Mouse (Mus musculus): Measurements from ENCODE around the gene Uvssa. TPM values are rescaled to one million over a fixed set of nuclear protein-coding genes. Genes with fewer than 3 reads are reported as not detected.

Uvssa gene
- polyA plus RNA-seq, 1 experiment from 2014 or later, result 8.5 TPM

- Histone ChIP-seq H3K27me3 (peaks cover 97% of the 10 kb centered on the region), H3K9ac (no peak overlapping the region), H3K9me3 (no peaks in the 10 kb centered on the region), H3K36me3 (no peaks in the 10 kb centered on the region), H3K4me2 (no peak overlapping the region), H3K27ac (no peak overlapping the region), H3K4me3 (no peak overlapping the region), H3K4me1 (peaks cover 25% of the 10 kb centered on the region; the same call in 1 of the 2 replicates)
- under 1% methylated on average over 39 of the region's 39 CpGs for WGBS
- ATAC-seq (ENCODE audit: borderline replicate concordance, extremely low read depth, low FRiP score, low TSS enrichment), result no peak
These were observed 53.9 kb downstream of the Uvssa start for GRCm38 (mm10) chr5:33432057-33432935.

GRCm38 (mm10) chr5:33433201-33434138, 55.1 kb downstream of the Uvssa start, which contains the start of gene Nkx1-1:
Gene Nkx1-1 (minus strand): TSS chr5:33433976.
- ATAC-seq (ENCODE audit: borderline replicate concordance, extremely low read depth, low FRiP score, low TSS enrichment), result no peak
- H3K9me3 ChIP-seq, result no peaks in the 10 kb centered on the region
- no peak within 1 kb of the TSS for H3K9ac ChIP-seq
- peaks cover 97% of the 10 kb centered on the region for H3K27me3 ChIP-seq
- peak within 1 kb of the TSS; percentile 9 for H3K4me3 ChIP-seq
- H3K27ac ChIP-seq, result no peak within 1 kb of the TSS
- H3K4me2 ChIP-seq, result peak within 1 kb of the TSS; percentile 36
- H3K4me1 ChIP-seq, result peaks cover 27% of the 10 kb centered on the region
- WGBS, result under 1% methylated on average over 83 of the region's 90 CpGs
- H3K36me3 ChIP-seq, result no peaks in the 10 kb centered on the region

- Histone ChIP-seq H3K4me1 (peaks cover 29% of the 10 kb centered on the region), H3K4me3 (peak overlapping the region; percentile 9)
- no peak for ATAC-seq (ENCODE audit: borderline replicate concordance, extremely low read depth, low FRiP score, low TSS enrichment)
These were observed 55.9 kb downstream of the Uvssa start for GRCm38 (mm10) chr5:33434141-33434780.

GRCm38 (mm10) chr5:33435151-33435550, 56.8 kb downstream of the Uvssa start:
- no peak for ATAC-seq (ENCODE audit: borderline replicate concordance, extremely low read depth, low FRiP score, low TSS enrichment)
- H3K27me3 ChIP-seq, result peaks cover 83% of the 10 kb centered on the region
- H3K9me3 ChIP-seq, result no peaks in the 10 kb centered on the region
- no peaks in the 10 kb centered on the region for H3K36me3 ChIP-seq
- H3K4me3 ChIP-seq, result no peak overlapping the region
- H3K27ac ChIP-seq, result no peak overlapping the region
- WGBS, result 4% methylated on average over 26 of the region's 26 CpGs
- no peak overlapping the region for H3K9ac ChIP-seq
- no peak overlapping the region for H3K4me2 ChIP-seq
- peaks cover 29% of the 10 kb centered on the region for H3K4me1 ChIP-seq

More at GRCm38 (mm10) chr5:33434141-33434780, 55.9 kb downstream of the Uvssa start:
- under 1% methylated on average over 58 of the region's 60 CpGs for WGBS
- Histone ChIP-seq H3K9ac (no peak overlapping the region), H3K36me3 (no peaks in the 10 kb centered on the region), H3K4me2 (peak overlapping the region; percentile 36), H3K9me3 (no peaks in the 10 kb centered on the region), H3K27ac (no peak overlapping the region), H3K27me3 (peaks cover 92% of the 10 kb centered on the region)

- no peaks in the 10 kb centered on the region for H3K9me3 ChIP-seq
- WGBS, result 7% methylated on average over 4 of the region's 4 CpGs
- H3K27me3 ChIP-seq, result peaks cover 76% of the 10 kb centered on the region
- H3K4me3 ChIP-seq, result no peak overlapping the region
- no peak overlapping the region for H3K4me2 ChIP-seq
- peaks cover 22% of the 10 kb centered on the region for H3K4me1 ChIP-seq
- H3K27ac ChIP-seq, result no peak overlapping the region
- no peaks in the 10 kb centered on the region for H3K36me3 ChIP-seq
- ATAC-seq (ENCODE audit: borderline replicate concordance, extremely low read depth, low FRiP score, low TSS enrichment), result no peak
- H3K9ac ChIP-seq, result no peak overlapping the region
These were observed 57.6 kb downstream of the Uvssa start for GRCm38 (mm10) chr5:33435941-33436340.

- Histone ChIP-seq H3K36me3 (no peaks in the 10 kb centered on the region), H3K9me3 (no peaks in the 10 kb centered on the region), H3K27me3 (peaks cover 69% of the 10 kb centered on the region), H3K4me3 (no peak overlapping the region), H3K9ac (no peak overlapping the region), H3K27ac (no peak overlapping the region), H3K4me1 (peaks cover 22% of the 10 kb centered on the region), H3K4me2 (no peak overlapping the region)
- WGBS, result 2% methylated on average over 23 of the region's 23 CpGs
- ATAC-seq (ENCODE audit: borderline replicate concordance, extremely low read depth, low FRiP score, low TSS enrichment), result peak; percentile 73
These were observed 59.9 kb downstream of the Uvssa start for GRCm38 (mm10) chr5:33438214-33438613.

- Histone ChIP-seq H3K4me1 (peaks cover 11% of the 10 kb centered on the region), H3K4me3 (peak overlapping the region; percentile 15; the same call in 1 of the 2 replicates), H3K27ac (no peak overlapping the region), H3K9ac (no peak overlapping the region), H3K9me3 (no peaks in the 10 kb centered on the region), H3K27me3 (peaks cover 34% of the 10 kb centered on the region), H3K36me3 (no peaks in the 10 kb centered on the region), H3K4me2 (peak overlapping the region; percentile 53)
- ATAC-seq (ENCODE audit: borderline replicate concordance, extremely low read depth, low FRiP score, low TSS enrichment), result no peak; the same call in 1 of the 2 replicates
- WGBS, result 5% methylated on average over 55 of the region's 56 CpGs
These were observed 64.8 kb downstream of the Uvssa start for GRCm38 (mm10) chr5:33442927-33443710.

- 49% methylated on average over 9 of the region's 9 CpGs for WGBS
- H3K27me3 ChIP-seq, result peaks cover 31% of the 10 kb centered on the region
- ATAC-seq (ENCODE audit: borderline replicate concordance, extremely low read depth, low FRiP score, low TSS enrichment), result no peak
- peaks cover 7% of the 10 kb centered on the region for H3K4me1 ChIP-seq
- no peak overlapping the region for H3K9ac ChIP-seq
- H3K27ac ChIP-seq, result no peak overlapping the region
- no peak overlapping the region for H3K4me2 ChIP-seq
- H3K36me3 ChIP-seq, result no peaks in the 10 kb centered on the region
- no peaks in the 10 kb centered on the region for H3K9me3 ChIP-seq
- no peak overlapping the region for H3K4me3 ChIP-seq
These were observed 65.4 kb downstream of the Uvssa start for GRCm38 (mm10) chr5:33443794-33444193.

- no peaks in the 10 kb centered on the region for H3K9me3 ChIP-seq
- H3K27me3 ChIP-seq, result no peaks in the 10 kb centered on the region
- no peak overlapping the region for H3K27ac ChIP-seq
- H3K9ac ChIP-seq, result no peak overlapping the region
- 46% methylated on average over 8 of the region's 8 CpGs for WGBS
- no peaks in the 10 kb centered on the region for H3K36me3 ChIP-seq
- no peak overlapping the region for H3K4me2 ChIP-seq
- no peaks in the 10 kb centered on the region for H3K4me1 ChIP-seq
- no peak for ATAC-seq (ENCODE audit: borderline replicate concordance, extremely low read depth, low FRiP score, low TSS enrichment)
- no peak overlapping the region for H3K4me3 ChIP-seq
These were observed 77.4 kb downstream of the Uvssa start for GRCm38 (mm10) chr5:33455737-33456136.

GRCm38 (mm10) chr5:33458132-33458622, 79.8 kb downstream of the Uvssa start:
- no peak overlapping the region for H3K4me3 ChIP-seq
- H3K4me1 ChIP-seq, result no peaks in the 10 kb centered on the region
- H3K27ac ChIP-seq, result no peak overlapping the region
- no peak overlapping the region for H3K4me2 ChIP-seq
- no peaks in the 10 kb centered on the region for H3K27me3 ChIP-seq
- no peaks in the 10 kb centered on the region for H3K36me3 ChIP-seq
- no peak overlapping the region for H3K9ac ChIP-seq
- ATAC-seq (ENCODE audit: borderline replicate concordance, extremely low read depth, low FRiP score, low TSS enrichment), result no peak
- 63% methylated on average over 3 of the region's 3 CpGs for WGBS
- H3K9me3 ChIP-seq, result no peaks in the 10 kb centered on the region

- Histone ChIP-seq H3K4me3 (no peak overlapping the region), H3K9ac (no peak overlapping the region), H3K4me1 (no peaks in the 10 kb centered on the region), H3K4me2 (no peak overlapping the region), H3K27me3 (no peaks in the 10 kb centered on the region), H3K36me3 (no peaks in the 10 kb centered on the region), H3K9me3 (no peaks in the 10 kb centered on the region), H3K27ac (no peak overlapping the region)
- 42% methylated on average over 2 of the region's 2 CpGs for WGBS
- ATAC-seq (ENCODE audit: borderline replicate concordance, extremely low read depth, low FRiP score, low TSS enrichment), result no peak
These were observed 80.8 kb downstream of the Uvssa start for GRCm38 (mm10) chr5:33459111-33459510.

Data from lung, embryonic 15.5 days (tissue).